Mouse (Mus musculus) forebrain, embryonic 15.5 days (tissue): Measurements from ENCODE around the gene Tmc6. TPM values are rescaled to one million over a fixed set of nuclear protein-coding genes. Genes with fewer than 3 reads are reported as not detected.

Experiments used
- ATAC-seq: fragments of 200-750 bp; cut with Nextera tagmentation; replicated peaks from 2 replicates; pipeline ENCODE4 v1.8.0; 2017; ENCODE audit warnings: mild to moderate bottlenecking, moderate TSS enrichment, moderate library complexity
- H3K27ac ChIP-seq: fragments of 300-500 bp; sonication (generic); replicated peaks from 2 replicates; pipeline ENCODE4 v1.5.1; 2015; ENCODE audit warnings: mild to moderate bottlenecking, inconsistent platforms
- H3K27me3 ChIP-seq: fragments of 300-500 bp; sonication (generic); 2 replicates; pipeline ENCODE4 v1.6.1; 2015; ENCODE audit warnings: inconsistent platforms
- H3K36me3 ChIP-seq: fragments of 300-500 bp; sonication (generic); 2 replicates; pipeline ENCODE4 v1.6.1; 2015; ENCODE audit warnings: mild to moderate bottlenecking, inconsistent platforms
- H3K4me1 ChIP-seq: fragments of 300-500 bp; sonication (generic); 2 replicates; pipeline ENCODE4 v1.6.1; 2015; ENCODE audit warnings: inconsistent platforms
- H3K4me2 ChIP-seq: fragments of 300-500 bp; sonication (generic); replicated peaks from 2 replicates; pipeline ENCODE4 v1.6.1; 2015; ENCODE audit warnings: mild to moderate bottlenecking, inconsistent platforms
- H3K4me3 ChIP-seq: fragments of 300-500 bp; sonication (generic); 2 replicates; pipeline ENCODE4 v1.5.1; 2015; ENCODE audit warnings: mild to moderate bottlenecking, inconsistent platforms
- H3K9ac ChIP-seq: fragments of 300-500 bp; sonication (generic); replicated peaks from 2 replicates; pipeline ENCODE4 v1.6.1; 2015; ENCODE audit warnings: mild to moderate bottlenecking, inconsistent platforms
- H3K9me3 ChIP-seq: fragments of 300-500 bp; sonication (generic); 2 replicates; pipeline ENCODE4 v1.6.1; 2016; ENCODE audit warnings: inconsistent platforms
- WGBS: fragments of 180-500 bp; shearing (Covaris S2); methylation state at CpG from one replicate; pipeline ENCODE4 v1.1.7; 2015; ENCODE audit warnings: mixed read lengths; 5-methylcytosine and 5-hydroxymethylcytosine counted together
- polyA plus RNA-seq: library from polyadenylated mRNA; unstranded; fragments of >200 nt; fragmentation: Nextera tagmentation; extraction: Ambion mirVana; gene quantifications from 2 replicates; pipeline ENCODE4 v1.2.1, GENCODE M21; 2015

Gene Tmc6
- polyA plus RNA-seq, 1 experiment from 2014 or later, result 2.6 TPM

DNA sequence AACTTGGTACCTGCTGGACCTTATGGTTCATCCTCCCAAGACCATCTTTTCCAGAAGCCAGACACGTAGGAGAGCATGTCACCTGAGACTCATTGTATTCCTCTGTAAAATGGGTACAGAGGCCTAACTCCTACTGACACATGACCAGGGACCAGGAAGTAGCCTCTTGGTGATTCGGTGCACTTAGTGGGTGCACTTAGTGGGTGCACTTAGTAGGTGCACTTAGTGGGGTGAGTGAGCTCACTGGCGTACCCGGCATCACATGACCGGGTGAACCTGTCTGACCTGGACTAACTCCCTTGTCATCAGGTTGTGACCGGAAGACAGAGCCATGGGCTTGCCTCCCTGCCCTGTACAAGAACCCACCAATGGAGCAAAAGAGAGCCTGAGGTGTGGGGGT is 24.8 kb upstream of the Tmc6 start:
- Histone ChIP-seq H3K4me2 (no peak overlapping the region), H3K36me3 (no peaks in the 10 kb centered on the region), H3K27me3 (peaks cover 8% of the 10 kb centered on the region; the same call in 1 of the 2 replicates), H3K4me1 (peaks cover 21% of the 10 kb centered on the region), H3K4me3 (no peak overlapping the region), H3K9ac (no peak overlapping the region), H3K9me3 (no peaks in the 10 kb centered on the region), H3K27ac (no peak overlapping the region)
- WGBS, result 93% methylated on average over 6 of the region's 6 CpGs
- no peak for ATAC-seq

DNA sequence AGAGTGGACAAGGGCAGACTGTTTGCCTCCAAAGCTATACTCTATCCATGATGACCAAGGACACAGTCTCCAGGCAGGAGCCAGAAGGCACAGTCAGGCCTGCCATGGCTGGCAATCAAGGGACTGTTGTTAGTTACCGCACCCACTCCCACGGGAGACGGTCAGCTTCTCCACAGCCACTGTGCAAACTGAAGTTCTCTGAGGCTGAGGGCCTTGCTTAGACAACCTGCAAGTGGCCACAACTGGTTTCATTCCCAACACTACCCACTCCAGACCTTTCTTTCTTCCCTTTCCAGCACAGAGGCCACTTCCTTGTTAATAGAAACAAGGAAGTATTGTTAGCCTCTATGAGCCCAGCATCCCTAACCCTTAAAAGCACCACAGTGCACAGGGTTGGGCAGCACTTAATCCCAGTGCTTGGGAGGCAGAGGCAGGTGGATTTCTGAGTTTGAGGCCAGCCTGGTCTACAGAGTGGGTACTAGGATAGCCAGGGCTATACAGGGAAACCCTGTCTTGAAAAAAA is 21.2 kb upstream of the Tmc6 start:
- Histone ChIP-seq H3K4me3 (no peak overlapping the region), H3K27me3 (no peaks in the 10 kb centered on the region), H3K27ac (no peak overlapping the region), H3K9ac (no peak overlapping the region), H3K36me3 (no peaks in the 10 kb centered on the region), H3K4me2 (no peak overlapping the region), H3K4me1 (no peaks in the 10 kb centered on the region), H3K9me3 (no peaks in the 10 kb centered on the region)
- 100% methylated on average over 3 of the region's 3 CpGs for WGBS
- ATAC-seq, result no peak

DNA sequence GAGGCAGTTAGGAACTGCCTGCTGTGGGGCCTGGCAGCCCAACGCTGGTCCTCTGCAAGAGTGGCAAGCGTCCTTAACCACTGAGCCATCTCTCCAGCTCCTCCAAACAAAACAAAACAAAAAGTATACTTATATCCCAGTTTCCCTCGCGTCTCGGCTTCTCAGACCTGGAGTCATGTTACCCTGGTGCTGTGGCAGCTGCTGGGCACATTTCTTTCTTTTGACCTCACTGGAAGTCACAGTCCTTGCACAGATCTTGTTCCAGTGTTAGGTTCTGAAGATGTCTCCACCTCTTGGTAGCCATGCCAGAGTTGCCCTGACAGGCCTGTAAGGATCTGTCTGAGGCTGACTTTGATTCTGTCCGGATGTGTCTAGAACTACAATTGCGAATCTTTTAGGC is 19.7 kb upstream of the Tmc6 start:
- ATAC-seq, result no peak
- no peak overlapping the region for H3K4me3 ChIP-seq
- H3K9me3 ChIP-seq, result no peaks in the 10 kb centered on the region
- 84% methylated on average over 7 of the region's 7 CpGs for WGBS
- H3K27ac ChIP-seq, result no peak overlapping the region
- no peak overlapping the region for H3K4me2 ChIP-seq
- H3K36me3 ChIP-seq, result no peaks in the 10 kb centered on the region
- H3K9ac ChIP-seq, result no peak overlapping the region
- H3K4me1 ChIP-seq, result no peaks in the 10 kb centered on the region
- H3K27me3 ChIP-seq, result no peaks in the 10 kb centered on the region

DNA sequence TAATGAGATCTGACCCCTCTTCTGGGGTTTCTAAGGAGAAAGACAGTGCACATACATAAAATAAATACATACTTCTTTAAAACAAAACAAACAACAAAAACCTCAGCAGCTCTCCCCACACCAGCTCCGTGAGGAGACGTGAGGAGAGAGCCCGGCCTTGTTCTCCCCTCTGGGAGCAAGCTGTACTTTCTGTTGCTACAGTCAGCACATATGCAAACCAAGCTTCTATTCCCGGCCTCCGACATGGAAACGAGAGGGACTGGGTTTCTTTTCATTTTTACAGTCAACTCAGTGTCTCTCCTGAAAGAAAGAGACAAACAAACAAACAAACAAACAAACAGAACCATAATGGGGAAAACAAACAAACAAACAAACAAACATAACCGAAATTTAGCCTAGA is 18.0 kb upstream of the Tmc6 start:
- WGBS, result 86% methylated on average over 7 of the region's 7 CpGs
- no peak for ATAC-seq

DNA sequence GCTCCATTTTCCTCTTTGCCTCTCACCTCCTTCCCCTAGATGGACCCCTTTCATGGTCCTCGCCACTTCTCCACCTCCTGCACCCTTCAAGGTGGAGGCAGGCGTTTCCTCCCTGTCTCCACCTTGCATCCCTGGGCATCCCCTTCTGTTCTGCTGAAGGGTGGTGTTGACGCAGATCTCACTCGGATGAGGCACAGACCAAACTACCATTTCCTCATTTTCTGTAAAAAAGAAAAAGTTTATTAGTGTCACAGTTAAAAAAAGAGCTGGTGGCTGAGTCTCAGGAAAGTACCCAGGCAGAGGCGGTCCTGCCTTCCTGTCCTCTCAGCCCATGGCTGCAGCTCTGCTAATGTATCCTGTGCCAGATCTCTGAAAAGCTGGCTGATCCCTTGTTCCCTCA is 17.2 kb upstream of the Tmc6 start:
- Histone ChIP-seq H3K9ac (no peak overlapping the region), H3K4me3 (no peak overlapping the region), H3K4me2 (no peak overlapping the region), H3K9me3 (no peaks in the 10 kb centered on the region), H3K27ac (no peak overlapping the region), H3K4me1 (no peaks in the 10 kb centered on the region), H3K36me3 (no peaks in the 10 kb centered on the region), H3K27me3 (no peaks in the 10 kb centered on the region)
- 67% methylated on average over 5 of the region's 5 CpGs for WGBS
- no peak for ATAC-seq

More for the DNA sequence above, 18.0 kb upstream of the Tmc6 start:
- Histone ChIP-seq H3K27me3 (no peaks in the 10 kb centered on the region), H3K4me1 (no peaks in the 10 kb centered on the region), H3K9me3 (no peaks in the 10 kb centered on the region), H3K4me2 (no peak overlapping the region), H3K36me3 (no peaks in the 10 kb centered on the region), H3K4me3 (no peak overlapping the region), H3K27ac (no peak overlapping the region), H3K9ac (no peak overlapping the region)

DNA sequence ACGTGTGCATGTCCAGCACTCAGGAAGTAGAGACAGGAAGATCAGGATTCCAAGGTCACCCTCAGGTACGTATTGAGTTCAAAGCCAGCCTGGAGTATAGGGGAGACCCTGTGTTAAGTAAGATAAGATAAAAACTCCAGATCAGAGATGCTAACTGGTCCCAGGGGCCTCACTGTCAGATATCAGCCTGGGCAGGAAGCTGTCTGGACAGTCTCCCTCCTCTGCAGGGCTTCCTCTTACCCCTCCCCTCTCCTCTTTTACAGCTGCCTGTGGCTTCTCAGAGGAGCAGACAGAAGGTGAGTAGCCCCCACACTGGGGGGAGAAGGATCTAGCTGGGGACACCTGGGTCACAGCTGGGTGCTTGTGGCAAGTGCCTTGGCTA is 16.2 kb upstream of the Tmc6 start:
- Histone ChIP-seq H3K4me1 (no peaks in the 10 kb centered on the region), H3K9me3 (no peaks in the 10 kb centered on the region), H3K27ac (no peak overlapping the region), H3K4me3 (no peak overlapping the region), H3K27me3 (no peaks in the 10 kb centered on the region), H3K9ac (no peak overlapping the region), H3K36me3 (no peaks in the 10 kb centered on the region), H3K4me2 (no peak overlapping the region)
- WGBS, result 68% methylated on average over 2 of the region's 2 CpGs
- ATAC-seq, result no peak

DNA sequence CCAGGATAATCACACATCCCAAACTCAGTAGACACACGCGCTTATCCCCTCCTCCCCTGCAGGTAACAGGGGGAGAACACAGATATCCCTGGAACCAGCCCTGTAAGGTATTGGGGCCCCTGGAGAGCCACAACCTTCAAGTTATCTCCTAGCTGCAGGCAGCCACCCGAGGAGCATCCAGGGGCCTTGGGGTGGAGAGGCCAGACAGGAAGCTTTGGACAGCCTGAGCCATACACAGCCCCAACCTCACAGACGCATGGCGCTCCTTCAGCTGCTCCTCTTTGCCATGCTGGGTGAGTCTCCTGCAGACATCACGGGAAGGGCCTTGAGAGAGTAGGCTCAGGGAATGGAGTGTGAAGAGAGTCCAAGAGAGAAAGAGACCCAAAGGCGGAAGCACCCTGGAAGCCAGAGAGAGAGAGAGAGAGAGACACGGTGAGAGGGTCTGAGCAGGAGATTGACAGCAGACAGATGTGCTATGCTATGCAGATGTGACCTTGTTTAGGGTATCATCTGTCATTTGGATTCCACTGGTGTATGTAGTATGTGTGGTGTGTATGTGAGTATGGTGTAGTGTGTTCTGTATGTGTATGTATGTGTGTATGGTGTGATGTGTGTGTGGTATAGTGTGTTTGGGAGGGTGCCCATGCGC is 15.6 kb upstream of the Tmc6 start, which contains the start of gene 6030468B19Rik:
Gene 6030468B19Rik, plus strand, starts transcription at position 150 of the 649 bp plus-strand sequence.
- H3K9ac ChIP-seq, result no peak within 1 kb of the TSS
- WGBS, result 66% methylated on average over 9 of the region's 9 CpGs

DNA sequence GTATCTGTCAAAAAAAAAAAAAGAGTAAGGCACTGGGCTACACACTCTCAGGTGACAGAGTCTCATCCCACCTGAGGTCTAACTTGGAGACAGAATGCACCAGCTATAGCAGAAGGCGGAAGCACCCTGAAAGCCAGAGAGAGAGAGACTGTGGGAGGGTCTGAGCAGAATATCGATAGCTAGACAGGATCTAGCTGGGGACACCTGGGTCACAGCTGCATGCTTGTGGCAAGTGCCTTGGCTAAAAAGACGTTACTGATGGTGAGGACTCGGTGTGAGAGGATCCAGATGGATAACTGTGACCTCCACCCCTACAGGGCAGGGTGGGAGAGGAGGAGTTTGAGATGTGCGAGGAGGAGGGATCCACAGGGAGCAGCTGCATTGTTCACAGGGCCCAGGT is 15.0 kb upstream of the Tmc6 start:
- 49% methylated on average over 5 of the region's 5 CpGs for WGBS
- H3K9ac ChIP-seq, result no peak overlapping the region
- H3K9me3 ChIP-seq, result no peaks in the 10 kb centered on the region
- no peaks in the 10 kb centered on the region for H3K27me3 ChIP-seq
- H3K27ac ChIP-seq, result no peak overlapping the region
- no peaks in the 10 kb centered on the region for H3K36me3 ChIP-seq
- H3K4me2 ChIP-seq, result no peak overlapping the region
- H3K4me1 ChIP-seq, result no peaks in the 10 kb centered on the region
- H3K4me3 ChIP-seq, result no peak overlapping the region
- ATAC-seq, result no peak

More for the DNA sequence above, 15.6 kb upstream of the Tmc6 start, which contains the start of gene 6030468B19Rik:
- Histone ChIP-seq H3K4me1 (no peaks in the 10 kb centered on the region), H3K27me3 (no peaks in the 10 kb centered on the region), H3K36me3 (no peaks in the 10 kb centered on the region), H3K4me3 (no peak within 1 kb of the TSS), H3K4me2 (no peak within 1 kb of the TSS), H3K27ac (no peak within 1 kb of the TSS), H3K9me3 (no peaks in the 10 kb centered on the region)
- no peak for ATAC-seq

DNA sequence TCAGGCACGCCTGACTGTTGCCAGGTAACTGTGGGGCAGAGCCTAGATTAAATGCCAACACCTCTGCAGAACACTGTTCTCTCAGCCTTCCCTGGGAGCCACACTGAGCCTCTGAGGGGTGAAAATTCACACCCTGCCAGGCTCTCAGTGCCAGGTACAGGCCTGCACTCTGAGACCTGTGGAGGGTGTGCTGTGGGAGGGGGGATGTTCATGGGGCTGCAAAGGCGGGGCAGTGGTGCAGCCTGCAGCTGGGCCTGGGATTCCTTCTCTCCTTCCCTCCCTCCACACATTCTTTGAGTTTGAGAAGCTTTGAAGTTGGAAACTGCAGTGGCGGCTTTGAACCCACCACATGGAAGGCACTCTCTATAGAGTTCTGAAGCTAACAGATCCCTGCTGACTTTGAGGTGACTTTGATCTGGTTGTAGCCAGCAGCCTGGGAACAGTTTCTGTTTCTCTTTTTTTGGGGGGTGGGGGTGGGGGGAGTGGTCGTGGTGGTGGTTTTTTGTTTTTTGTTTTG is 12.1 kb upstream of the Tmc6 start:
- WGBS, result 61% methylated on average over 4 of the region's 4 CpGs
- no peaks in the 10 kb centered on the region for H3K27me3 ChIP-seq
- no peaks in the 10 kb centered on the region for H3K9me3 ChIP-seq
- ATAC-seq, result no peak
- no peak overlapping the region for H3K27ac ChIP-seq
- no peak overlapping the region for H3K4me2 ChIP-seq
- no peak overlapping the region for H3K4me3 ChIP-seq
- H3K36me3 ChIP-seq, result no peaks in the 10 kb centered on the region
- H3K4me1 ChIP-seq, result no peaks in the 10 kb centered on the region
- no peak overlapping the region for H3K9ac ChIP-seq

DNA sequence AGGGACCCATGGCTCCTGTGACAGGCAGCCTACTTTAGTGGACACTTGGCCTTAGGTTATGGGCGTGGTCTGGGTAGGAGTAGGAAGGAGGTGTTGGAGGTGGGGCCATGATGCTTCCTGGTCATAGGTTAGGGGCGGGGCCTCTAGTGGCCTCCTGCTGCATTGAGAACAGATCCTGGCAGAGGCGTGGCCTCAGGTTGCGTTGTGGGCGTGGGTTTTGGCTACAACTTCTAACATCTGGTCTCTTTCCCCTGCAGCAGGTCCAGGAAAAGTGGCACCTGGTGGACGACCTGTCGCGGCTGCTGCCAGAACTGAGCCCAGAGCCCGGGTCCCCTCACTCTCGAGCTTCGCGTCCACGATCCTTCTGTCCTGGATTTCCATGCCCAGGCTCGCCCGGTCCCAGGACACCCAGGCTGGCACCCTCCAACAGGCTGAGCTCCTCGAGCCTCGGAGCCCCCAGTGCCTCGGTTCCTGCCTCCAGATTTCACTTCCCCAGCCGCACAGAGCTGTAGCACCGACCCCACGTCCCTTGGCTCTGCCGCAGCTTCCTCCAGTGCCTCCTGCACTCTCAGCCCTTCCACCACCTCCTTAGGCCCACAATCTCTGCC is 10.4 kb upstream of the Tmc6 start:
- Histone ChIP-seq H3K36me3 (no peaks in the 10 kb centered on the region), H3K4me3 (no peak overlapping the region), H3K27me3 (no peaks in the 10 kb centered on the region), H3K9ac (no peak overlapping the region), H3K4me1 (no peaks in the 10 kb centered on the region), H3K9me3 (no peaks in the 10 kb centered on the region), H3K27ac (no peak overlapping the region), H3K4me2 (no peak overlapping the region)
- 9% methylated on average over 22 of the region's 22 CpGs for WGBS
- no peak for ATAC-seq

DNA sequence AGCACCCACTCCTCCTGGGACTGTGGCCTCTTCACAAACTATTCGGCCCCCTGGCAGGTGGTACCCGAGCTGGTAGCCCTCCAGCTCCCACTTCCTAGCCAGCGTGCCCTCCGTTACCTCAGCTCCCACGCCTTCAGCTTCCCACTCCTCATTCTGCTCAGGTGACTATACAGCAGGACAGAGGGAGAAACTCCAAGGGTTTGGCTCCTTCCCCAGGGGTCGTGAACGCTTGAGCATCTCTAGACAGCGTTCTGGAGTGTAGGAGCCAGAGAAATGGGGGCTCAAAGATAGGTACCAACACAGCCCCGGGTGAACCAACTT is 9.4 kb upstream of the Tmc6 start:
- Histone ChIP-seq H3K9ac (no peak overlapping the region), H3K27ac (no peak overlapping the region), H3K9me3 (no peaks in the 10 kb centered on the region), H3K4me3 (no peak overlapping the region), H3K36me3 (no peaks in the 10 kb centered on the region), H3K4me1 (no peaks in the 10 kb centered on the region), H3K27me3 (no peaks in the 10 kb centered on the region), H3K4me2 (no peak overlapping the region)
- 84% methylated on average over 9 of the region's 9 CpGs for WGBS
- ATAC-seq, result no peak

DNA sequence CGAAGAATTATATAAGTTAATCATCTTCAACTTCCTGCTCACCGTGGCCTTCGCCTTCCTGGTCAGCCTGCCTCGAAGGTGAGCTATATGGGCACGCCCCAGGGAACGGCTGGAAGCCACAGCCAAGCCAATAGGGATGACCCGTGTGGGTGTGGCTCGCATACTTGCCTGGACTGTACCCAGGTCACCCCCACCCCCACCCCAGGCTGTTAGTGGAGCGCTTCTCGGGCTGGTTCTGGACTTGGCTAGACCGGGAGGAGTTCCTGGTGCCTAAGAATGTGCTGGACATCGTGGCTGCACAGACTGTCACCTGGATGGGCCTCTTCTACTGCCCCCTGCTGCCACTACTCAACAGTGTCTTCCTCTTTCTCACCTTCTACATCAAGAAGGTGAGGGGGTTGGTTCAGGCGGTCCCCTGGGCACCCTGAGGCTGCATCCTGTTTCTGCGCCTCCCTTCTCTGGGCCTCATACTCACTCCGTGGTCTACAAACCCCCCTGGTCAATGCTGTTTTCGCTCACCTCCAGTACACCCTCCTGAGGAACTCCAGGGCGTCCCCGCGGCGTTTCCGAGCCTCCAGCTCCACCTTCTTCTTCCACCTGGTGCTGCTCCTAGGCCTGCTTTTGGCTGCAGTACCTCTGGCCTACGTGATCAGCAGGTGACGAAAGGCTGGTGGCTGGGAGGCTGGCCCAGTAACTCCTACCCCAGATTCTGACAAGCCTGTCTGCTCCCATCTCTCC is 8.9 kb upstream of the Tmc6 start:
- no peak for ATAC-seq
- H3K4me2 ChIP-seq, result no peak overlapping the region
- WGBS, result 37% methylated on average over 23 of the region's 23 CpGs

More for the DNA sequence above, 8.9 kb upstream of the Tmc6 start:
- Histone ChIP-seq H3K27ac (no peak overlapping the region), H3K9me3 (no peaks in the 10 kb centered on the region), H3K4me1 (no peaks in the 10 kb centered on the region), H3K9ac (no peak overlapping the region), H3K27me3 (no peaks in the 10 kb centered on the region), H3K36me3 (no peaks in the 10 kb centered on the region), H3K4me3 (no peak overlapping the region)
